Mouse (Mus musculus) E14TG2a.4 (cell line): ENCODE results near the gene Npr3.
"Not testable (repeated sequence)": the region's sequence is repeated elsewhere in the genome, so short reads cannot be mapped to it uniquely, and the experiment has no call there.

Source experiments
- H3K27me3 ChIP-seq: 2 replicates; pipeline ENCODE4 v1.6.1; 2014; ENCODE audit warnings: low read length, control low read depth; ENCODE audit not compliant: insufficient read depth
- H3K36me3 ChIP-seq: 2 replicates; pipeline ENCODE4 v1.6.1; 2014; ENCODE audit warnings: low read length, control low read depth; ENCODE audit not compliant: insufficient read depth
- H3K4me1 ChIP-seq: replicated peaks from 2 replicates; pipeline ENCODE4 v1.6.1; 2014; ENCODE audit warnings: low read depth, low read length, control low read depth
- H3K4me3 ChIP-seq: replicated peaks from 2 replicates; pipeline ENCODE4 v1.5.1; 2014; ENCODE audit warnings: mild to moderate bottlenecking, low read length
- H3K9me3 ChIP-seq: 2 replicates; pipeline ENCODE4 v1.6.1; 2014; ENCODE audit warnings: low read length, control low read depth
- CTCF ChIP-seq: conservative IDR thresholded peaks from 2 replicates; pipeline ENCODE4 v1.5.1; 2014; ENCODE audit warnings: low read length
- NANOG ChIP-seq: IDR thresholded peaks from 2 replicates; pipeline ENCODE4 v1.6.1; 2014; ENCODE audit warnings: borderline replicate concordance, low read length, mixed read lengths
- POU5F1 ChIP-seq: IDR thresholded peaks from 2 replicates; pipeline ENCODE4 v1.6.1; 2014; ENCODE audit warnings: low read length, borderline replicate concordance

Npr3 gene

DNA sequence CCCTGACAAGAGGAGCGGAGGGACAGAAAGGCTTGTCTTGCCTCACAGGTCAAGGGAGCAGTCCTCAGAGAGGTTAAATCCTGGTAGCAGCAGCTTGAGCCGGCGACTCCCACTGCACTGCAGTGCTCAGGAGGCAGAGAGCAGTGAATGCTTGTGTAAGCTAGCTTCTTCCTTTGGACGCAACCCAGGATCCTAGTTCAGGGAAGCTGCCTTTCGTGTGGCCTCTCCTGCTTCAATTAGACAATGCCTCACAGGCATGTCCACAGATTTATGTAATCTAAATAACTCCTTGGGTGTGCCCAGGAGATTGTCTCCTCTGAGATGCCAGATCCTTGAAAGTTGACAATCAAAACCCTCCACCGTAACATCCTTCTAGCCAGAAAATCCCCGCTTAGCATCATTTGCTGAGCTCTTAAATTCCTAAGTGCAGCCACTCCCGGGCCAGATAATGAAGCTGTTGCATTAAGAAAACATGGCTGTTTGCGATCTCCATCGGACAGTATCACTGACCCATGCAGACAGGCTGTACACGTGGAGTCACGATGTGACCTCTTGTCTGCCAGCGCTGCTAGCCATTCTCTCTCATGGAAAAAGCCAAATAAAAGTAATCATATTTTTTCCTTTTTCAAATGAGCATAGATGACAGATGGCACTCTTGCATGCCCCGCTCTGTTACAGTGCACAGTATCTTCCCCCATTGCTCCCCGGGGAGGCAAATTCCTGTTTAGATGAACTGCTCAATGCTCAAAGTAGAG, 44.1 kb downstream of the Npr3 start:
- TF ChIP-seq CTCF (no peak), POU5F1 (no peak), NANOG (no peak)
- no peaks in the 10 kb centered on the region for H3K36me3 ChIP-seq

DNA sequence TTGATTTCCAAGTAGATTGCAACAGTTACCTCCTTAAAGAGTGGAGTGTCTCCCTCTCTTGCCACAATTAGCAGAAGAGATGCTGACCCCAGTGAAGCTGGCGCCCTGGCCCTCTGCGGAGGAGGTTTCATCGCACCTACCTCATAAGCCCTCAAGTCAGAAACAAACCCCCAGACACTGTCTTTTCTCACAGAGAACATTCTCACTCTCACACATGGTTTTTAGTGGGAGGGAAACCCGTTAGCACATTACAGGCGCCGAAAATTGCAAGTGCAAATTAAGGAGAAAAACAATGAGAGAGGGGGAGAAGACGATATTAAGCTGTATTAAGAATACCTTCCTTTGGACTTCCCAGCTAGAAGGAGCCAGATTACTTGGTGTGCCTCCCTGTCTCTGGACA, 44.8 kb downstream of the Npr3 start:
- Histone ChIP-seq H3K27me3 (no peaks in the 10 kb centered on the region), H3K9me3 (no peaks in the 10 kb centered on the region), H3K36me3 (no peaks in the 10 kb centered on the region), H3K4me3 (no peak overlapping the region), H3K4me1 (peaks cover 34% of the 10 kb centered on the region)
- no peak for TF ChIP-seq NANOG
- no peak for TF ChIP-seq POU5F1
- no peak for TF ChIP-seq CTCF

More for the DNA sequence above, 44.1 kb downstream of the Npr3 start:
- Histone ChIP-seq H3K4me3 (no peak overlapping the region), H3K9me3 (no peaks in the 10 kb centered on the region), H3K27me3 (no peaks in the 10 kb centered on the region), H3K4me1 (peaks cover 34% of the 10 kb centered on the region)

- no peaks in the 10 kb centered on the region for H3K9me3 ChIP-seq
- H3K4me1 ChIP-seq = peaks cover 34% of the 10 kb centered on the region
- no peak overlapping the region for H3K4me3 ChIP-seq
- no peaks in the 10 kb centered on the region for H3K27me3 ChIP-seq
- no peaks in the 10 kb centered on the region for H3K36me3 ChIP-seq
- TF ChIP-seq CTCF (no peak), NANOG (peak; percentile 96), POU5F1 (no peak; the same call in 1 of the 2 replicates)
Observed at GRCm38 (mm10) chr15:11860259-11860658, 46.8 kb downstream of the Npr3 start.

DNA sequence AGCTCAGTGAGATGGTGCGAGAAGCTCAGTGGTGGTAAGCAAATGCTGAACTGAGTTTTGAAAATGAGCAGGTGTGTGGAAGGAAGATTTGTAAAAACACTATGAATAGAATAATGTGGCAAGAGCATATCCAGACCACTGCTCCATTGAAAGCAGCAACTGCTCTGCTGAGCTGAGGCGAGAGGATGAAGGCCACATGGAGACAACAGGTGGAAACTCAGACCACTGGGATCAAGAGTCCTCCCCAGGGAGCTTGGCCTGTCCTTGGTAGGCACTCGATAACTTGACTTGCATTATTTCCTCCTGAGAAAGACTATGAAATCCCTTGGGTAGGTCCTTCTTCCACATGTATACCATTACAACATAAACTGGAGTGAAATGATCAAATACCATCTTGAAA, 47.3 kb downstream of the Npr3 start:
- no peaks in the 10 kb centered on the region for H3K36me3 ChIP-seq
- TF ChIP-seq POU5F1 = no peak
- H3K4me3 ChIP-seq = no peak overlapping the region
- H3K4me1 ChIP-seq = peaks cover 34% of the 10 kb centered on the region
- H3K9me3 ChIP-seq = no peaks in the 10 kb centered on the region
- no peaks in the 10 kb centered on the region for H3K27me3 ChIP-seq

- Histone ChIP-seq H3K36me3 (no peaks in the 10 kb centered on the region), H3K4me1 (peaks cover 32% of the 10 kb centered on the region), H3K27me3 (no peaks in the 10 kb centered on the region), H3K9me3 (no peaks in the 10 kb centered on the region), H3K4me3 (no peak overlapping the region)
- TF ChIP-seq CTCF (no peak), POU5F1 (no peak), NANOG (no peak)
Observed at GRCm38 (mm10) chr15:11858411-11858810, 48.7 kb downstream of the Npr3 start.

DNA sequence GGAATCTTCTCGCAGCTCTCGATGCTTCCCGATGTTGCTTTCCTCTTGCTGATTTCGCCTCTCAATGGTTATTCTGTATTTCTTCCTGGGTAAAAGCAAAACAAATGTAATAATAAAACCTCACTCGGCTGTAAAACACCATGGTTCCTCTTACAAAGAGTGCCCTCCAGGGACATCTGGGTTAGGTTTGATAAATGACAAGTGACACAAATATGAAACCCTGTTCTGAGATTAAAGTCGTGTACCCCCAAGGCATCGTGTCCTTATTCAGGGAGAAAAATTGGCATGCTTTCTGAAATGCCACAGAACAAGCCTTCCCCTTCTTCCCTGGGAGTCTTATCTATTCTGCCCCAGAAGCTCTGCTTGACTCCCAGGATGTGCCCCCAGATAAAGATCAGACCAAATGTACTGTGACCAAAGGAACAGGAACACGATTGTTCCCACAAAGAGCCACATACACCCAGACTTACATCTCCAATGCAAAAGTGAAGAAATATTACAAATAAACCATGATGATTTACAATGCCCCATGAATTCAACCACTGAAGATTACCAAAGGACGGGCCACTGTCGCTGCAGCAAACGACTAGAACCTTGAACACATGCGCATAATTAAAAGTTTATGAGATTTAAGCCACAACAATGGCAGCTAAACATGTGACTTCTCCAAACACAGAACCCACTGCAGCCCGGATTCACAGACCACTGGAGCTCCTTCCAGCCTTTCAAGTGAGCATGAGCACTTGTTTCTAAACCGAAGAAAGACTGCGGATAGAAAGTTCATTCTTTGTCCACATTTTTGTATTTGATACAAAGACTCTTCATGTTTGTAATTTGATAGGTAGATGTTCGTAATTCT, 61.7 kb downstream of the Npr3 start:
- Histone ChIP-seq H3K4me1 (peaks cover 10% of the 10 kb centered on the region), H3K9me3 (no peaks in the 10 kb centered on the region), H3K36me3 (no peaks in the 10 kb centered on the region), H3K27me3 (no peaks in the 10 kb centered on the region), H3K4me3 (no peak overlapping the region)
- TF ChIP-seq NANOG (no peak), POU5F1 (no peak)

- no peaks in the 10 kb centered on the region for H3K36me3 ChIP-seq
- TF ChIP-seq POU5F1 = no peak
- H3K4me3 ChIP-seq = no peak overlapping the region
- no peaks in the 10 kb centered on the region for H3K27me3 ChIP-seq
- peaks cover 10% of the 10 kb centered on the region for H3K4me1 ChIP-seq
- H3K9me3 ChIP-seq = no peaks in the 10 kb centered on the region
Observed at GRCm38 (mm10) chr15:11844115-11844514, 63.0 kb downstream of the Npr3 start.

DNA sequence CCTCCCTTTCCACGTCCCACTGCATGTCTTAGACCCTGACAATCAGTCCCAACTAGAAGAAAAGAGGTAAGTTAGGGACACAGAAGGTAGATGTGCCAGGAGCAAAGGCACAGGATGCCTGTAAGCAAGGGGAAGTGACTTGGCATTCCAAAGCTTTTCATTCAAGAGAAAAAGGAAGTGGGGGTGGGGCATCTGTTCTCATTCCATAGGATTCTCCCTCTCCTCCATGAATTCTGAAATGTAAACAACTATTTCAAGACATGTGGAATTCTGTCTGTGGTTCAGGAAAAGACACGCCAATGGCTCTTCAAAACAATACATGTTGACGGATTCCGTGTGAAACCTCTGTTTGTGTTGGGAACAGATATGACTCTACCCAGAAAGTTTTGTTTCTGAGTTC, 65.3 kb downstream of the Npr3 start:
- no peaks in the 10 kb centered on the region for H3K9me3 ChIP-seq
- H3K4me3 ChIP-seq = no peak overlapping the region
- H3K27me3 ChIP-seq = no peaks in the 10 kb centered on the region
- no peaks in the 10 kb centered on the region for H3K36me3 ChIP-seq
- TF ChIP-seq CTCF (no peak), POU5F1 (no peak), NANOG (no peak)
- peaks cover 10% of the 10 kb centered on the region for H3K4me1 ChIP-seq

- no peak for TF ChIP-seq CTCF
- no peak for TF ChIP-seq NANOG
- no peak for TF ChIP-seq POU5F1
- no peak overlapping the region for H3K4me3 ChIP-seq
- H3K27me3 ChIP-seq = peaks cover 3% of the 10 kb centered on the region; the same call in 1 of the 2 replicates
- peaks cover 6% of the 10 kb centered on the region for H3K4me1 ChIP-seq
- no peaks in the 10 kb centered on the region for H3K36me3 ChIP-seq
- no peaks in the 10 kb centered on the region for H3K9me3 ChIP-seq
Observed at GRCm38 (mm10) chr15:11835913-11836312, 71.2 kb downstream of the Npr3 start.

- H3K9me3 ChIP-seq, H3K4me3 ChIP-seq, H3K4me1 ChIP-seq, H3K36me3 ChIP-seq, H3K27me3 ChIP-seq: not testable (repeated sequence)
Observed at GRCm38 (mm10) chr15:11822347-11822746, 84.7 kb downstream of the Npr3 start.
